Mouse (Mus musculus): ENCODE measurements around the gene Gng4. TPM values are rescaled to one million over a fixed set of nuclear protein-coding genes. Genes with fewer than 3 reads are reported as not detected.

Gene Gng4
- polyA plus RNA-seq, 1 experiment from 2014 or later: 0.05 TPM

- no peak for DNase-seq (ENCODE audit: low spot score)
Measured at GRCm38 (mm10) chr13:13818696-13819095, 34.8 kb downstream of the Gng4 start.

- no peak for DNase-seq (ENCODE audit: low spot score)
Measured at GRCm38 (mm10) chr13:13820234-13821123, 36.6 kb downstream of the Gng4 start.

GRCm38 (mm10) chr13:13824946-13825345 lies 41.1 kb downstream of the Gng4 start:
- DNase-seq (ENCODE audit: low spot score): no peak

GRCm38 (mm10) chr13:13826533-13826932 lies 42.7 kb downstream of the Gng4 start:
- DNase-seq (ENCODE audit: low spot score): no peak

- peak; percentile 5 for DNase-seq (ENCODE audit: low spot score)
Measured at GRCm38 (mm10) chr13:13828125-13828524, 44.3 kb downstream of the Gng4 start.

- DNase-seq (ENCODE audit: low spot score): no peak
Measured at GRCm38 (mm10) chr13:13830469-13831074, 46.7 kb downstream of the Gng4 start.

GRCm38 (mm10) chr13:13835180-13835579 lies 51.3 kb downstream of the Gng4 start:
- DNase-seq (ENCODE audit: low spot score): peak; percentile 50

- DNase-seq (ENCODE audit: low spot score): peak; percentile 35
Measured at GRCm38 (mm10) chr13:13845021-13845420, 61.2 kb downstream of the Gng4 start.

GRCm38 (mm10) chr13:13847075-13847599 lies 63.3 kb downstream of the Gng4 start:
- DNase-seq (ENCODE audit: low spot score): no peak

GRCm38 (mm10) chr13:13857190-13857589 lies 73.3 kb downstream of the Gng4 start:
- DNase-seq (ENCODE audit: low spot score): no peak

GRCm38 (mm10) chr13:13862346-13862745 lies 78.5 kb downstream of the Gng4 start:
- no peak for DNase-seq (ENCODE audit: low spot score)

GRCm38 (mm10) chr13:13862941-13863340 lies 79.1 kb downstream of the Gng4 start:
- no peak for DNase-seq (ENCODE audit: low spot score)

GRCm38 (mm10) chr13:13866339-13866738 lies 82.5 kb downstream of the Gng4 start:
- DNase-seq (ENCODE audit: low spot score): no peak

- no peak for DNase-seq (ENCODE audit: low spot score)
Measured at GRCm38 (mm10) chr13:13867078-13867759, 83.4 kb downstream of the Gng4 start.

GRCm38 (mm10) chr13:13867922-13868321 lies 84.1 kb downstream of the Gng4 start:
- DNase-seq (ENCODE audit: low spot score): peak; percentile 29

Other genes with a start within 250 kb of the Gng4 start
- gene Lyst, start 193.7 kb upstream of the Gng4 start, polyA plus RNA-seq (2015; fragmentation: Nextera tagmentation; extraction: Ambion mirVana): 11.5 and 16.3 TPM in 2 replicates
- gene B3galnt2, start 170.4 kb downstream of the Gng4 start, polyA plus RNA-seq (2015; fragmentation: Nextera tagmentation; extraction: Ambion mirVana): 29.0 and 29.5 TPM in 2 replicates